Mouse (Mus musculus): ENCODE measurements around the gene Cox8a.

The Cox8a gene

GRCm38 (mm10) chr19:7217162-7217925 lies at the start of gene Cox8a:
Gene Cox8a (minus strand): TSS chr19:7217616.
- peak; percentile 96 to 98 for DNase-seq (ENCODE audit: low spot score in 2 of 2)

GRCm38 (mm10) chr19:7266421-7266831 lies 49.0 kb upstream of the Cox8a start:
- no peak for DNase-seq (ENCODE audit: low spot score in 2 of 2)

- no peak for DNase-seq (ENCODE audit: low spot score in 2 of 2)
Measured at GRCm38 (mm10) chr19:7265478-7266191, 48.2 kb upstream of the Cox8a start.

- DNase-seq (ENCODE audit: low spot score in 2 of 2), result no peak
Measured at GRCm38 (mm10) chr19:7264766-7265331, 47.4 kb upstream of the Cox8a start.

GRCm38 (mm10) chr19:7264088-7264765 lies 46.8 kb upstream of the Cox8a start:
- no peak for DNase-seq (ENCODE audit: low spot score in 2 of 2)

GRCm38 (mm10) chr19:7262592-7262991 lies 45.2 kb upstream of the Cox8a start:
- DNase-seq (ENCODE audit: low spot score in 2 of 2), result no peak

- DNase-seq (ENCODE audit: low spot score in 2 of 2), result no peak
Measured at GRCm38 (mm10) chr19:7261964-7262363, 44.5 kb upstream of the Cox8a start.

- no peak for DNase-seq (ENCODE audit: low spot score in 2 of 2)
Measured at GRCm38 (mm10) chr19:7261476-7261875, 44.1 kb upstream of the Cox8a start.

- DNase-seq (ENCODE audit: low spot score in 2 of 2), result no peak
Measured at GRCm38 (mm10) chr19:7257881-7258280, 40.5 kb upstream of the Cox8a start.

GRCm38 (mm10) chr19:7246021-7246420 lies 28.6 kb upstream of the Cox8a start:
- no peak for DNase-seq (ENCODE audit: low spot score in 2 of 2)

GRCm38 (mm10) chr19:7240782-7241690 lies 23.6 kb upstream of the Cox8a start, which contains the start of gene Naa40:
Gene Naa40 (minus strand): TSS chr19:7241183.
- DNase-seq (ENCODE audit: low spot score in 2 of 2), result peak; percentile 89

GRCm38 (mm10) chr19:7240291-7240690 lies 22.9 kb upstream of the Cox8a start:
- no peak for DNase-seq (ENCODE audit: low spot score in 2 of 2)

GRCm38 (mm10) chr19:7239574-7239973 lies 22.2 kb upstream of the Cox8a start:
- no peak for DNase-seq (ENCODE audit: low spot score in 2 of 2)

GRCm38 (mm10) chr19:7236742-7237141 lies 19.3 kb upstream of the Cox8a start:
- DNase-seq (ENCODE audit: low spot score in 2 of 2), result no peak

GRCm38 (mm10) chr19:7236011-7236410 lies 18.6 kb upstream of the Cox8a start:
- DNase-seq (ENCODE audit: low spot score in 2 of 2), result no peak

- DNase-seq (ENCODE audit: low spot score in 2 of 2), result no peak
Measured at GRCm38 (mm10) chr19:7235461-7235860, 18.0 kb upstream of the Cox8a start.

GRCm38 (mm10) chr19:7234537-7235221 lies 17.3 kb upstream of the Cox8a start:
- peak; percentile 62 to 71 for DNase-seq (ENCODE audit: low spot score in 2 of 2)

GRCm38 (mm10) chr19:7226511-7226914 lies 9.1 kb upstream of the Cox8a start:
- no peak for DNase-seq (ENCODE audit: low spot score in 2 of 2)

GRCm38 (mm10) chr19:7225096-7225690 lies 7.8 kb upstream of the Cox8a start:
- no peak for DNase-seq (ENCODE audit: low spot score in 2 of 2)

GRCm38 (mm10) chr19:7224253-7224652 lies 6.8 kb upstream of the Cox8a start:
- DNase-seq (ENCODE audit: low spot score in 2 of 2), result no peak
